Mouse (Mus musculus): ENCODE measurements at regions not wholly inside any gene's neighbourhood (a gene's known extent, or its start where the extent isn't known, plus 50 kb on each side); places are given as distances from the start of the nearest gene placed in this dataset.

- no peak overlapping the region for H3K4me2 ChIP-seq (ENCODE audit: low read depth, low read length)
- H3K9ac ChIP-seq (ENCODE audit: low read depth, low read length): no peak overlapping the region
- H3K27ac ChIP-seq (replicated peaks; ENCODE audit: low read depth, low read length): no peak overlapping the region
- no peak overlapping the region for H3K4me3 ChIP-seq (ENCODE audit: low read depth, low read length)
- H3K27me3 ChIP-seq (replicated peaks; ENCODE audit: control insufficient read depth, insufficient read depth, low read length): no peaks in the 10 kb centered on the region
- DNase-seq (ENCODE audit: low spot score) (peak; percentile 64), ATAC-seq (ENCODE audit: low read depth) (no peak)
- no peaks in the 10 kb centered on the region for H3K9me3 ChIP-seq (ENCODE audit: control insufficient read depth, low read length)
- peaks cover 13% of the 10 kb centered on the region; the same call in 1 of the 2 replicates for H3K4me1 ChIP-seq (ENCODE audit: control insufficient read depth, insufficient read depth, low read length)
- no peaks in the 10 kb centered on the region for H3K36me3 ChIP-seq (ENCODE audit: control insufficient read depth, insufficient read depth, low read length)
- 32% methylated on average over 7 of the region's 7 CpGs for WGBS
Observed at GRCm38 (mm10) chr5:118944256-118944655, 383.8 kb downstream of the Med13l start.

- 0 out of 2 replicates have a peak, but pooled peaks have one; percentile 26 for ATAC-seq (ENCODE audit: low read depth)
- Histone ChIP-seq H3K9me3 (ENCODE audit: control insufficient read depth, low read length) (no peaks in the 10 kb centered on the region), H3K4me3 (ENCODE audit: low read depth, low read length) (no peak overlapping the region), H3K27me3 (replicated peaks; ENCODE audit: control insufficient read depth, insufficient read depth, low read length) (no peaks in the 10 kb centered on the region), H3K27ac (replicated peaks; ENCODE audit: low read depth, low read length) (no peak overlapping the region), H3K4me1 (ENCODE audit: control insufficient read depth, insufficient read depth, low read length) (peaks cover 13% of the 10 kb centered on the region; the same call in 1 of the 2 replicates), H3K4me2 (ENCODE audit: low read depth, low read length) (peak overlapping the region; percentile 10; the same call in 1 of the 2 replicates), H3K9ac (ENCODE audit: low read depth, low read length) (no peak overlapping the region), H3K36me3 (ENCODE audit: control insufficient read depth, insufficient read depth, low read length) (no peaks in the 10 kb centered on the region)
- DNase-seq (ENCODE audit: low spot score): peak; percentile 81
- WGBS: 14% methylated on average over 8 of the region's 8 CpGs
Observed at GRCm38 (mm10) chr5:118946090-118946489, 385.6 kb downstream of the Med13l start.

- H3K27me3 ChIP-seq (replicated peaks; ENCODE audit: control insufficient read depth, insufficient read depth, low read length): no peaks in the 10 kb centered on the region
- H3K36me3 ChIP-seq (ENCODE audit: control insufficient read depth, insufficient read depth, low read length): no peaks in the 10 kb centered on the region
- no peak overlapping the region for H3K4me2 ChIP-seq (ENCODE audit: low read depth, low read length)
- ATAC-seq (ENCODE audit: low read depth) (no peak), DNase-seq (ENCODE audit: low spot score) (no peak)
- peaks cover 13% of the 10 kb centered on the region; the same call in 1 of the 2 replicates for H3K4me1 ChIP-seq (ENCODE audit: control insufficient read depth, insufficient read depth, low read length)
- no peak overlapping the region for H3K4me3 ChIP-seq (ENCODE audit: low read depth, low read length)
- H3K9ac ChIP-seq (ENCODE audit: low read depth, low read length): no peak overlapping the region
- WGBS: 7% methylated on average over 2 of the region's 2 CpGs
- H3K27ac ChIP-seq (replicated peaks; ENCODE audit: low read depth, low read length): no peak overlapping the region
- H3K9me3 ChIP-seq (ENCODE audit: control insufficient read depth, low read length): no peaks in the 10 kb centered on the region
Observed at GRCm38 (mm10) chr5:118946994-118947393, 386.5 kb downstream of the Med13l start.

- Histone ChIP-seq H3K4me3 (ENCODE audit: low read depth, low read length) (no peak overlapping the region), H3K4me1 (ENCODE audit: control insufficient read depth, insufficient read depth, low read length) (peaks cover 13% of the 10 kb centered on the region; the same call in 1 of the 2 replicates), H3K9ac (ENCODE audit: low read depth, low read length) (no peak overlapping the region), H3K27ac (replicated peaks; ENCODE audit: low read depth, low read length) (no peak overlapping the region), H3K36me3 (ENCODE audit: control insufficient read depth, insufficient read depth, low read length) (no peaks in the 10 kb centered on the region), H3K9me3 (ENCODE audit: control insufficient read depth, low read length) (no peaks in the 10 kb centered on the region), H3K4me2 (ENCODE audit: low read depth, low read length) (no peak overlapping the region), H3K27me3 (replicated peaks; ENCODE audit: control insufficient read depth, insufficient read depth, low read length) (no peaks in the 10 kb centered on the region)
- DNase-seq (ENCODE audit: low spot score): no peak
- 95% methylated on average over 6 of the region's 6 CpGs for WGBS
- ATAC-seq (ENCODE audit: low read depth): no peak
Observed at GRCm38 (mm10) chr5:118948119-118948786, 387.8 kb downstream of the Med13l start.

DNA sequence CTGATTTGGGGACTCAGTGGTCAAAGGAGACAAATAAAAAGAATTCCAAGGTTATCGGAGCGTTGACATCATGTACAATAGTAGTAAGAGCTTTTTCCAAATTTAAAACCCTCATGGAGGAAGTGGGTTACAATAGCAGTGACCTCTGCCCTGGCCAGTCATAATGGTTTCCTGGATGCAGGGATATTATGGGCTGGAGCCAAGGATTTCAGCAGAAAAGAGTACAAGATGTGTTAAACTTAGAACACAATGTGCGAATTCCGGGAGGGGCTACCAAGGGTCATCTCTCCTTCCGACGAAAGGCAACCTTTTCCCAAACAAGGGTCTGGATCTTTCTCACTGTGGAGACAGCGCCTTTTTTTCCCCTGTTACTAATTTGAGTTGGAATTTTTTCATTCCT, 390.6 kb downstream of the Med13l start:
- Histone ChIP-seq H3K4me2 (ENCODE audit: low read depth, low read length) (no peak overlapping the region), H3K4me1 (ENCODE audit: control insufficient read depth, insufficient read depth, low read length) (peaks cover 7% of the 10 kb centered on the region; the same call in 1 of the 2 replicates), H3K4me3 (ENCODE audit: low read depth, low read length) (no peak overlapping the region), H3K27me3 (replicated peaks; ENCODE audit: control insufficient read depth, insufficient read depth, low read length) (no peaks in the 10 kb centered on the region), H3K9me3 (ENCODE audit: control insufficient read depth, low read length) (no peaks in the 10 kb centered on the region), H3K27ac (replicated peaks; ENCODE audit: low read depth, low read length) (no peak overlapping the region), H3K36me3 (ENCODE audit: control insufficient read depth, insufficient read depth, low read length) (no peaks in the 10 kb centered on the region), H3K9ac (ENCODE audit: low read depth, low read length) (no peak overlapping the region)
- DNase-seq (ENCODE audit: low spot score) (peak; percentile 30), ATAC-seq (ENCODE audit: low read depth) (no peak)
- 56% methylated on average over 7 of the region's 7 CpGs for WGBS

GRCm38 (mm10) chr5:118960521-118961001, 400.1 kb downstream of the Med13l start:
- Histone ChIP-seq H3K27me3 (replicated peaks; ENCODE audit: control insufficient read depth, insufficient read depth, low read length) (no peaks in the 10 kb centered on the region), H3K4me3 (ENCODE audit: low read depth, low read length) (no peak overlapping the region), H3K27ac (replicated peaks; ENCODE audit: low read depth, low read length) (no peak overlapping the region), H3K9me3 (ENCODE audit: control insufficient read depth, low read length) (peaks cover 9% of the 10 kb centered on the region), H3K4me2 (ENCODE audit: low read depth, low read length) (no peak overlapping the region), H3K9ac (ENCODE audit: low read depth, low read length) (no peak overlapping the region), H3K4me1 (ENCODE audit: control insufficient read depth, insufficient read depth, low read length) (no peaks in the 10 kb centered on the region), H3K36me3 (ENCODE audit: control insufficient read depth, insufficient read depth, low read length) (no peaks in the 10 kb centered on the region)
- no peak for DNase-seq (ENCODE audit: low spot score)
- no peak for ATAC-seq (ENCODE audit: low read depth)
- 83% methylated on average over 21 of the region's 21 CpGs for WGBS

DNA sequence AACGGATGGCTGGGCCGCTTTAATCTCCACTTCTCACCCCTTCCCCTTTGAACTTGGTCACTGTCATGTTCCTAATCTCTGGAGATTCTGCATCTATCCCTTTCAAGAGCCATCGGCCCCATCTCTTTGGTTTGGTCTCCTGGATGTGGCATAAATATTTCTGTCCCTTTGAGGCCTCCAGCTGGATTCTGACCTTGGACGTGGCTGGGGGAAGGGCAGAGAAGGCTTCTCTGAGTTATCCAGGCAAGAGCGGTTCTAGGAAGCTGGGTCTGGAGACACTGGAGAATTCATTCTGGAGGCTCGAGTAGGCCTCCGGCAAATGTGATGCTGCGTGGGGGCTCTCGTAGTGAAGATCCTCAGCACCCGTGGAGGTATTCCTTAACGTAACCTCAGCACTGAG, 400.6 kb downstream of the Med13l start:
- 82% methylated on average over 11 of the region's 11 CpGs for WGBS

GRCm38 (mm10) chr5:118962152-118962551, 401.7 kb downstream of the Med13l start:
- Histone ChIP-seq H3K9ac (ENCODE audit: low read depth, low read length) (no peak overlapping the region), H3K36me3 (ENCODE audit: control insufficient read depth, insufficient read depth, low read length) (no peaks in the 10 kb centered on the region), H3K4me1 (ENCODE audit: control insufficient read depth, insufficient read depth, low read length) (no peaks in the 10 kb centered on the region), H3K4me2 (ENCODE audit: low read depth, low read length) (no peak overlapping the region), H3K4me3 (ENCODE audit: low read depth, low read length) (no peak overlapping the region), H3K27ac (replicated peaks; ENCODE audit: low read depth, low read length) (no peak overlapping the region), H3K27me3 (replicated peaks; ENCODE audit: control insufficient read depth, insufficient read depth, low read length) (no peaks in the 10 kb centered on the region), H3K9me3 (ENCODE audit: control insufficient read depth, low read length) (peaks cover 9% of the 10 kb centered on the region)
- WGBS: 83% methylated on average over 3 of the region's 3 CpGs
- ATAC-seq (ENCODE audit: low read depth) (no peak), DNase-seq (ENCODE audit: low spot score) (no peak)

More for the DNA sequence above, 400.6 kb downstream of the Med13l start:
- Histone ChIP-seq H3K4me1 (ENCODE audit: control insufficient read depth, insufficient read depth, low read length) (no peaks in the 10 kb centered on the region), H3K36me3 (ENCODE audit: control insufficient read depth, insufficient read depth, low read length) (no peaks in the 10 kb centered on the region), H3K4me3 (ENCODE audit: low read depth, low read length) (no peak overlapping the region), H3K27me3 (replicated peaks; ENCODE audit: control insufficient read depth, insufficient read depth, low read length) (no peaks in the 10 kb centered on the region), H3K27ac (replicated peaks; ENCODE audit: low read depth, low read length) (no peak overlapping the region), H3K9ac (ENCODE audit: low read depth, low read length) (no peak overlapping the region), H3K4me2 (ENCODE audit: low read depth, low read length) (no peak overlapping the region), H3K9me3 (ENCODE audit: control insufficient read depth, low read length) (peaks cover 9% of the 10 kb centered on the region)
- no peak for ATAC-seq (ENCODE audit: low read depth)
- DNase-seq (ENCODE audit: low spot score): no peak

DNA sequence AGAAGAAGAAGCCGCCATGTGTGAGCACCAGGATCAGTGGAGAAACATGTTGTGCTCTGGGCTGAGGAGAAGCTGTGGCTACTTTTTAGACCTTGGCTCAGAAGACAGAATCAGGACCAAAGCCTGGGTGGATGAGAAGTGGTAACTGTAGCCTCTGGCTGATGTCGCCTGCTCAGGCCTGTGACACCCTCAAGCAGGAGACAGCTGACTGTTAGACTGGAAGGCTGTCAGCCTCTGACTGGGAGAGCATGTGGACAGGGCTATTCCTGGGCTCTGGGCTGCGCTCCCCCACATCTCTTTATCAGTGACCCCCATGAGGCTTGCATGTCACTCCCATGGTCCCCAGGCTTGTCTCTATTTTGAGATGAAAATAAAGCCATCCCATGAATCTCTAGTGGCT, 402.5 kb downstream of the Med13l start:
- DNase-seq (ENCODE audit: low spot score) (no peak), ATAC-seq (ENCODE audit: low read depth) (no peak)
- no peaks in the 10 kb centered on the region for H3K36me3 ChIP-seq (ENCODE audit: control insufficient read depth, insufficient read depth, low read length)
- H3K27me3 ChIP-seq (replicated peaks; ENCODE audit: control insufficient read depth, insufficient read depth, low read length): no peaks in the 10 kb centered on the region
- no peak overlapping the region for H3K9ac ChIP-seq (ENCODE audit: low read depth, low read length)
- WGBS: 76% methylated on average over 2 of the region's 3 CpGs
- peaks cover 9% of the 10 kb centered on the region for H3K9me3 ChIP-seq (ENCODE audit: control insufficient read depth, low read length)
- no peak overlapping the region for H3K27ac ChIP-seq (replicated peaks; ENCODE audit: low read depth, low read length)
- no peak overlapping the region for H3K4me3 ChIP-seq (ENCODE audit: low read depth, low read length)
- H3K4me2 ChIP-seq (ENCODE audit: low read depth, low read length): no peak overlapping the region
- H3K4me1 ChIP-seq (ENCODE audit: control insufficient read depth, insufficient read depth, low read length): no peaks in the 10 kb centered on the region

Data from embryonic facial prominence, embryonic 14.5 days (tissue).